Mouse (Mus musculus) heart, embryonic 10.5 days (tissue): ENCODE results near the gene Ldlrad3. TPM values are rescaled to one million over a fixed set of nuclear protein-coding genes. Genes with fewer than 3 reads are reported as not detected.

ENCODE experiments used
- DNase-seq: peaks from one replicate; pipeline ENCODE4 v3.0.0-alpha.2; 2017; ENCODE audit warnings: low spot score
- H3K27ac ChIP-seq: fragments of 300-500 bp; sonication (generic); 2 replicates; pipeline ENCODE4 v1.5.1; 2016; ENCODE audit warnings: mild to moderate bottlenecking
- H3K27me3 ChIP-seq: fragments of 300-500 bp; sonication (generic); 2 replicates; pipeline ENCODE4 v1.6.1; 2016; ENCODE audit warnings: mild to moderate bottlenecking; ENCODE audit not compliant: poor library complexity, insufficient read depth, severe bottlenecking
- H3K36me3 ChIP-seq: fragments of 300-500 bp; sonication (generic); 2 replicates; pipeline ENCODE4 v1.6.1; 2016; ENCODE audit warnings: mild to moderate bottlenecking, moderate library complexity
- H3K4me1 ChIP-seq: fragments of 300-500 bp; sonication (generic); 2 replicates; pipeline ENCODE4 v1.6.1; 2016; ENCODE audit warnings: mild to moderate bottlenecking
- H3K4me3 ChIP-seq: fragments of 300-500 bp; sonication (generic); 2 replicates; pipeline ENCODE4 v1.5.1; 2016; ENCODE audit warnings: mild to moderate bottlenecking, moderate library complexity
- H3K9me3 ChIP-seq: fragments of 300-500 bp; sonication (generic); 2 replicates; pipeline ENCODE4 v1.6.1; 2016; ENCODE audit warnings: mild to moderate bottlenecking, moderate library complexity
- WGBS: fragments of 180-500 bp; shearing (Covaris S2); methylation state at CpG from one replicate; pipeline ENCODE4 v1.1.7; 2016; 5-methylcytosine and 5-hydroxymethylcytosine counted together
- polyA plus RNA-seq: library from polyadenylated mRNA; unstranded; fragments of >200 nt; fragmentation: Nextera tagmentation; extraction: Ambion mirVana; gene quantifications from 2 replicates; pipeline ENCODE4 v1.2.1, GENCODE M21; 2016

Gene Ldlrad3
- polyA plus RNA-seq, 1 experiment from 2014 or later, result 27.5 TPM

DNA sequence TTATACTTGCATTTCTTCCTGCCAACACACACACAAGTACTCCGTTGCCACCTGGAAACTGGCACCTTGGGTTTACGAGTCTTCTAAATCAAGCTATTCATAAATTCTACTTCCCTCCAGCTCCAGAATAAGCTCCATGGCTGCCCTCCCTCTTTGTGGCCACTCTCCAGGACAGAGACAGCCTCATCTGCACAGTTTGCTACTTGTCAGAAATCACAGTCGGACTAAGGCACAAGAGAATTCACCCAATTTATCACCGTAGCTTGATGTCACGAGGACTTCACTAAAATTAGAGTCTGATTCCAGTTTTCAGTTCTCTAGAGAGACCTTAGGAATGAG lies 9.8 kb downstream of the Ldlrad3 start:
- DNase-seq, result no peak
- Histone ChIP-seq H3K27ac (no peak overlapping the region), H3K36me3 (no peaks in the 10 kb centered on the region), H3K4me1 (peaks cover 14% of the 10 kb centered on the region), H3K27me3 (no peaks in the 10 kb centered on the region), H3K4me3 (no peak overlapping the region), H3K9me3 (no peaks in the 10 kb centered on the region)
- WGBS, result 84% methylated on average over 5 of the region's 5 CpGs

DNA sequence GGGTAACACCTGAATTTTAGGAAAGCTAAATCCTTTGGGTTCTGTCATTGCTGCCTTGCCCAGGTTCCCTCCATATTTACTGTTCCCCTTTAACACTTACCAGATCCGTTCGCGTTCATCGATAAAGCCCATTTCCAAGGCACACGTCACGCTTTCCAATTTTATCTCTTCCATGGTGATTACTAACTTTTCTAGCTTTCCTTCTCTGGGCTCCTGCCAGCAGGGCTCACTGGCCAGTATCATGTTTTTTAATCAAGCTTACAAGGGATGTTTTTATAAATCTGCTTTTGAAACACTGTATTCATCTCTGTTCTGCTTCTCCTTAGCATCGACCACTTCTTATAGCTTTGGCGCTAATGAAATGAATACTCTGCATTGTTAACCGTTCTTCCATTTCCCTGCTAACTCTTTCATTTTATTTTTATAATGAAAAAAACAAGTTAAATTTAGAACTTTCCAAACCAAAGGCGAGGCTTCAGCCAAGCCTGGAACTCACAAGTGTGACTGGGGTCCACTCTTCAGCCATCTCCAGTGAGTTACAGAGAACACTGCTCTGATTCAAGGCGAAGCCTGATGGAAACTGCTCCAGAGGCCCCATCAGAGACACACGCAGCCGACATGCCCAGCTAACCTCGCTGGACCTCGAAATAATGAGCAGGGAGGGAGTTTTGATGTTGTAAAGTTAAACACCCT lies 10.3 kb downstream of the Ldlrad3 start:
- Histone ChIP-seq H3K27me3 (no peaks in the 10 kb centered on the region), H3K4me3 (no peak overlapping the region), H3K4me1 (peaks cover 14% of the 10 kb centered on the region), H3K9me3 (no peaks in the 10 kb centered on the region), H3K27ac (no peak overlapping the region), H3K36me3 (no peaks in the 10 kb centered on the region)
- 84% methylated on average over 15 of the region's 15 CpGs for WGBS
- DNase-seq, result no peak

DNA sequence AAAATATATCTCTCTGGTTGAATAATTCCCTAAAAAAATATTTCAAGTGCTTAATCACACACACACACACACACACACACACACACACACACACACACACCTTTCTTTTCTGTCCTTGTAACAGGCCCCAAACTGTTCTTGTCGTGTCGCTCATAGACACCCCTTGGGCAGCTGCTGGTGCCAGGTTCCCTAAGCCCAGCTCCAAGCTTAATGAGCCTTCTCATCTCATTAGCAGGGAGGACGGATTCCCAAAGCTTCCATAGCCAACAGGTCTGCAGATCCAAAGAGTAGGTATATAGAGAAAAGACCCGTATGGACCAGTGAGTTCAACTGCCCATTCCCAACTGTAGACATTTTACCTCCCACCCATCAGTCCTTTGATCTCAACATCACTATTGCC lies 13.7 kb downstream of the Ldlrad3 start:
- H3K9me3 ChIP-seq, result no peaks in the 10 kb centered on the region
- no peaks in the 10 kb centered on the region for H3K36me3 ChIP-seq
- H3K4me3 ChIP-seq, result no peak overlapping the region
- DNase-seq, result no peak
- no peaks in the 10 kb centered on the region for H3K27me3 ChIP-seq
- WGBS, result 80% methylated on average over 4 of the region's 4 CpGs
- peaks cover 13% of the 10 kb centered on the region for H3K4me1 ChIP-seq
- no peak overlapping the region for H3K27ac ChIP-seq

DNA sequence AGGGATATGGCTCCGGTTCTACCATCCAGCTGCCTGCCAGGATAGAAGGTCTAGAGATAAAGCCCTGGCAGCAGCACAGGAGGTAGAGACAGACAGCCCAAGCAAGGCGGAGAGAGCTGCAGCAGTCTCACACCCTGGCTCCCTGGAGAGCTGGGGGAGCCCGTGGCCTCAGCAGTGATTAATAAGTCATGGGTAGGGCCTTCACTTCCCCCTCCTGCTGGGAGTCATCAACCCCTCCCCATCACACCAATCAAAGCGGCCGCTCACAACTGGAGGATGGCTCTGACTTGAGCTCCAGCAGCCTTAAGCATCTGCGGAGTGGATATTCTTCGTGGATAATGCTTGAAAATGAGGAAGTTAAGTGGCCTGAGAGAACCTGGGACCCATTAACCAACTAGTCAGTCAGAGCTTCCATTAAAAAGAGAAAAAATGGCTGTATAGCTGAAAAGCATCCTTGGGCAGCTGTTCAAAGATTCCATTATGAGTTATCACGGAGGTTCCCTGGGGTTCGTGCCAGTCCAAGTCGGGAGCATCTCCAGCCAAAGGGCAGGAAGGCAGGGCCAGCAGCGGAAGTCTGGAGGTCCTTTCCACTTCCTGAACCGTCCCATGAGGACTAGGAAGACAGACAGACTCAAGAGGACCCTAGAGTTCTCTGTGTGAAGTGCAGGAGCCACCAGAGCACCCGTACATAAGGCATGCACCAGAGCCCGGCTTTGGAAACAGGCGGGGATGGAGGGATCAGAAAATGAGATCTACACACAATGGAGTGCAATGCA lies 19.4 kb downstream of the Ldlrad3 start:
- H3K4me3 ChIP-seq, result 0 out of 2 replicates have a peak overlapping the region, but pooled peaks have one; percentile 8
- H3K36me3 ChIP-seq, result no peaks in the 10 kb centered on the region
- WGBS, result 24% methylated on average over 15 of the region's 15 CpGs
- DNase-seq, result no peak
- H3K9me3 ChIP-seq, result no peaks in the 10 kb centered on the region
- H3K27me3 ChIP-seq, result no peaks in the 10 kb centered on the region
- H3K4me1 ChIP-seq, result peaks cover 23% of the 10 kb centered on the region
- H3K27ac ChIP-seq, result peak overlapping the region; percentile 56; the same call in 1 of the 2 replicates

DNA sequence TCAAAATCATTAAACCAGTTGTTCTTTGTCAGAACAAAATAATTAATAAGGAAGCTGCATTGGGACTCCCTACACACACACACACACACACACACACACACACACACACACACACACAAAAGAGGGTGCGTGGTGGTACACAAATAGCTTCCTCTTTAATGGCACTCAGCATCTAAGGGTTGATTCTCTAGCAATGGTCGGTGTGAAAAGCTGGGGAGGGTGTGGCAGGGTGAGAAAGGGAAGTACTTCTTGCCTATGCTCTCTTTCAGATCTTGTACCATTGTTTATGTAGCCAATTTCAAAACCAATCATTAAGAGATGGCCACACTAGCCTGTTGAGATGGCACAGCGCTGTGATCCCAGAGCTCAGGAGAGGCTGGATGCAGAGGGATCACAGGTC lies 23.1 kb downstream of the Ldlrad3 start:
- no peak for DNase-seq
- WGBS, result 83% methylated on average over 3 of the region's 3 CpGs
- Histone ChIP-seq H3K27ac (no peak overlapping the region), H3K9me3 (no peaks in the 10 kb centered on the region), H3K4me1 (peaks cover 23% of the 10 kb centered on the region), H3K36me3 (no peaks in the 10 kb centered on the region), H3K4me3 (no peak overlapping the region), H3K27me3 (no peaks in the 10 kb centered on the region)

DNA sequence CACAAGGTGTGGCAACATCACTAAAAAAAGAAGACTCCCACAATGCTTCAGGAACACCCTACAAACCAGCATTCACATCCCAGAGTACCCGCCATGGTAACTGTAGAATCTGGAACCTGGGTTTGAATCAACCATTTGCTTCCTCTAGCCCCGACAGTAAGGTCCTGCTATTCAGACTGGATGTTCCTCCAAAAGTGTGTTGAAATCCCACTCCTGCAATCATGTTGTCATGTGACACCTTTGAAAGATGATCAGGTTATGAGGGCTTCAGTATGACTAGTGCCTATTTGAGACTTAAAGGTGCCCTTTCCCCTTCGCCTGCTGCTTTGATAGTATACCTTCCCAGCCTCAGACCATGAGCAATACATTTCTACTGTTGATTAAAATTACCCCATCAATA lies 28.6 kb downstream of the Ldlrad3 start:
- WGBS, result 89% methylated on average over 3 of the region's 3 CpGs
- no peaks in the 10 kb centered on the region for H3K9me3 ChIP-seq
- H3K4me3 ChIP-seq, result no peak overlapping the region
- peaks cover 21% of the 10 kb centered on the region for H3K4me1 ChIP-seq
- no peak overlapping the region for H3K27ac ChIP-seq
- no peaks in the 10 kb centered on the region for H3K27me3 ChIP-seq
- no peak for DNase-seq
- H3K36me3 ChIP-seq, result no peaks in the 10 kb centered on the region

DNA sequence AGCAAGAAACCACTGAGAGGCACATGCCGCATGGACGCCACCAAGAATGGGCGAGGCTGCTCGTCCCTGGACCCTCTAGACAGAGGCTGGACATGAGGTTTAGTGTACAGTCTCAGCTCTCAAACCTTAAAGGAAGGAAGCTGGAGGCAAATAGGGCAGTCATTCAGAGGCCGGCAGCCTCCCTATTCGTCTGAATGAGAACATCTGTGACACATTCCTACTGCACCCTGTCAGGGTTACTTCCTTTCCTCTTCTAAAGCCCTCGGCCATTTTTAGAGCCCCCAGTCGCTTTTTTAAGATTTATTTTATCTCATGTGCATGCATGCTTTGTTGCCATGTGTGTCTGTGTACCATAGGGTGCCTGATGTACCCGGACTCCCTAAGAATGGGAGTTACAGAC lies 29.2 kb downstream of the Ldlrad3 start:
- H3K27ac ChIP-seq, result no peak overlapping the region; the same call in 1 of the 2 replicates
- DNase-seq, result no peak
- H3K27me3 ChIP-seq, result no peaks in the 10 kb centered on the region
- H3K4me3 ChIP-seq, result no peak overlapping the region
- H3K4me1 ChIP-seq, result peaks cover 21% of the 10 kb centered on the region
- 71% methylated on average over 9 of the region's 9 CpGs for WGBS
- H3K36me3 ChIP-seq, result no peaks in the 10 kb centered on the region
- no peaks in the 10 kb centered on the region for H3K9me3 ChIP-seq

DNA sequence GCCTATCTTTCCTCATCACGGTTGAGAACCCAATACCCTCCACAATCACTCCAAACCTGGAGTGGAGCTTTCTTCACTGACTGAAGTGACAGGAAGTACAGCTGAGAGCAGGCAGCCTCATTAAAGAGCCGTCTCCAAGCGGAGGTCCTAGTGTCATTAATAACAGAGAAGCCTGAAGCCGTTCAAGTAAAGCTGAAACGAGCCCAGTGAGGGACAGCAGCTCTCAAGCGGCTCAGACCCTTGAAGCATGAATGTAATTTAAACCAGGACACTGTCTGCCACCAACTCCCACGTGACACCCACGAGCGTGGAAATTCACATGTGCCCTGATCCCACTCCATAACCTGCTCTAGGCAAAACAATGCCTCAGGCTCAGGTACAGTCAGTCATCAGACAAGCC lies 29.7 kb downstream of the Ldlrad3 start:
- no peak overlapping the region for H3K4me3 ChIP-seq
- no peak overlapping the region; the same call in 1 of the 2 replicates for H3K27ac ChIP-seq
- H3K36me3 ChIP-seq, result no peaks in the 10 kb centered on the region
- no peaks in the 10 kb centered on the region for H3K27me3 ChIP-seq
- WGBS, result 34% methylated on average over 9 of the region's 9 CpGs
- H3K4me1 ChIP-seq, result peaks cover 26% of the 10 kb centered on the region
- no peaks in the 10 kb centered on the region for H3K9me3 ChIP-seq
- no peak for DNase-seq

DNA sequence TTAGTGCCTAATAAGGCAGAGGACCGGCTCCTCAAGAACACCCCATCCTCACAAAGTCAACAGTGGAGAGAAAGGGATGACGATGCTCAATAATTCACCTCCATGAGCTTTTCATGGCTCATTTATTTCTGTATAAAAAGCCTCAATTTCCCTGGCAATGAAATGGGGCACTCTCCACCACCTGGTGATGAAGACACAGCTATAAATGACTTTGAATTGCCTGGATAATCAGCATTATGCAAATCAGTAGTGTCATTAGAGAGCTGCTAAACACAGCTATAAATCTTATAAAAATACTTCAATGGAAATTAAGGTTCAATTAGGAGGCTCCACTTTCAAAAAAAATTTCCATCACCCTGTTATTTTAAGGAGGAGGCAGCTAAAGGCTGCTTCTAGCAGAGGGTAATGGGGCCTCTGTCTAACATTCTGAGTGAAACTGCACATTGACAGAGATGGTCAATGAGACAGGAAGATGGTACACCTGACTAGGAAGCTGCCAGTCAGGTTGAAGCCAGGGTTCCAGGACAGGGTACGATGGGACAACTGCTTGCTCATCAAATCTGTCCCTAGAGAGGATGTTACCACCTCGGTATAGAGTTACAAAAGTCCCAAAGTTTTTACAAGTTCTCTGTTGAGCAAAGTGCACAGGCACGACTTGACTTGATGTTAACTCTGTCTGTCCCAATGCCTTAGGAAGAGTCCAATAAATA lies 30.7 kb downstream of the Ldlrad3 start:
- H3K27ac ChIP-seq, result no peak overlapping the region
- 72% methylated on average over 5 of the region's 5 CpGs for WGBS
- no peak for DNase-seq
- H3K4me3 ChIP-seq, result no peak overlapping the region
- peaks cover 26% of the 10 kb centered on the region for H3K4me1 ChIP-seq
- H3K36me3 ChIP-seq, result no peaks in the 10 kb centered on the region
- no peaks in the 10 kb centered on the region for H3K9me3 ChIP-seq
- H3K27me3 ChIP-seq, result no peaks in the 10 kb centered on the region

DNA sequence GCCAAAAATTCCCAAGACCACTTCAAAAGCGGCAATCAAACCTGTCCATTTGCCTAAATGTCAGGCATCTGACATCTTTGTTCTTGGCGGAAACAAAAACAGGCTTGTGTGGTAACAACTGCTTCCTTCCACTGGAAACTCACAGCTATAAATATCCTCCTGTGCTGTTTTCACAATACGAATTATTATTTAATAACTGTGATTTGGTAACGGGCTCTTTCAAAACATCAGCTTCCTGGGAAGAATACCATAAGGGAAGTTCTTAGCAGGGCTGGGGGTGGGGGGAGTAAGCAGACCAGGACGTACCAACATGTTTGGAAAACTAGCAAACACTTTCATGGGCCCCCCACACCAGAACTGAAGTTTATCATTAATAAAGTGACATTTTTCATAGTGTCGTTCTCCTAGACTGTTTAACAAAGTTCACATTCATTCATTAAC lies 31.4 kb downstream of the Ldlrad3 start:
- 70% methylated on average over 6 of the region's 6 CpGs for WGBS
- DNase-seq, result no peak

DNA sequence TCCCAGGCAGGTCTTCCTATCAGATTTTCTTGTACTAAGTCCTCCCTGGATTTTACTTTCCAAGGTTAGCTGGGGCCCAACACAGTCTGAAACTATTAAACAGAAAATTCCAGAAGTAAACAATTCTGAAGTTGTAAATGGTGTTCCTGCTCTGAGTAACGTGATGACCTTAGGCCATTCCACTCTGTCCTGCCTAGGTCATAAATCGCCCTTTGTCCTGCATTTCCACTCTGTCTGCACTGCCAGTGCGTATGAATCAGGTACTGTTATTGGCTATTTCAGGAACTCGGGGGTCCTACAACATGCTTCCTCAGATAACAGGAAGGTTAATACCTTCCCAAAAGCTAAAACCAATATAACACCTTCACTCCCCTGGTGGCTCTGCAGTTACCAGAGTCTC lies 31.9 kb downstream of the Ldlrad3 start:
- Histone ChIP-seq H3K4me1 (peaks cover 26% of the 10 kb centered on the region), H3K27ac (no peak overlapping the region), H3K9me3 (no peaks in the 10 kb centered on the region), H3K36me3 (no peaks in the 10 kb centered on the region), H3K4me3 (no peak overlapping the region), H3K27me3 (no peaks in the 10 kb centered on the region)
- DNase-seq, result no peak
- 65% methylated on average over 4 of the region's 4 CpGs for WGBS

More for the DNA sequence above, 31.4 kb downstream of the Ldlrad3 start:
- Histone ChIP-seq H3K4me3 (no peak overlapping the region), H3K36me3 (no peaks in the 10 kb centered on the region), H3K27ac (no peak overlapping the region), H3K27me3 (no peaks in the 10 kb centered on the region), H3K9me3 (no peaks in the 10 kb centered on the region), H3K4me1 (peaks cover 26% of the 10 kb centered on the region)

DNA sequence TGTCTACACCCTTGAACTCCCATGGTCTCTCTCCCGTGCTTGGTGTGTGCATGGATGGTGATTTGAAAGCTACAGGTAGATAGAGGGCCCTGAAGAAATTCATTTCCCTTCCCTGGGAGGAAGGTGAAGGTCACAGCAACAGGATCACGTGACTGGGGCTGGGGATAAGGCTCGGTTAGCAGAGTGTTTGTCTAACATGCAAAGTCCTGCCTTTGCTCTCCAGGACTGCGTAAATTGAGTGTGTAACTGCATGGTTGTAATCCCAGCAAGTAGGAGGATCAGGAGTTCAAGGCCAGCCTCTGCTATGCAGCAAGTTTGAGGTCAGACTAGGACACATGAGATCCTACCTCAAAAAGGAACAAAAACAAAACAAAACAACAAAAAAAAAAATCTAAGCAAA lies 32.7 kb downstream of the Ldlrad3 start:
- DNase-seq, result no peak
- WGBS, result 76% methylated on average over 4 of the region's 4 CpGs
- no peaks in the 10 kb centered on the region for H3K27me3 ChIP-seq
- H3K4me3 ChIP-seq, result no peak overlapping the region
- no peaks in the 10 kb centered on the region for H3K36me3 ChIP-seq
- no peaks in the 10 kb centered on the region for H3K9me3 ChIP-seq
- H3K4me1 ChIP-seq, result peaks cover 26% of the 10 kb centered on the region
- H3K27ac ChIP-seq, result no peak overlapping the region

DNA sequence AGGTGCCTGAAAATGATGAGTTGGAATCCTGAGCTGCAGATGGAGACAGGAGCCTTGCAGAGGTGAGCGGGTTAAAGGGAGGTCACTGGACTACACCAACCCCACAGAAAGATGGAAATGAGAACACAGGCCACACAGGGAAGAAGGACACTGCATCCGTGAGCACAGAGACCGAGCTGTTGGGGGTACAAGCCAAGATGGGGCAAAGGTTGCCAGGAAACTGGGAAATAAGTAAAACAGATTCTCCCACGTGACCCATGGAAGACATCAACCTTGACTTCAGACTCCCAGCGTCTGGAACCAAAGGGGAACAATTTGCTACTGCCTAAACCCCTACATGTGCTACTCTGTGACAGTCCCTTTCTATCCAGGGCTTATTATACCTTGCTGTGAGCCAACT lies 33.3 kb downstream of the Ldlrad3 start:
- no peak overlapping the region for H3K4me3 ChIP-seq
- no peaks in the 10 kb centered on the region for H3K9me3 ChIP-seq
- WGBS, result 83% methylated on average over 5 of the region's 5 CpGs
- no peaks in the 10 kb centered on the region for H3K27me3 ChIP-seq
- no peak overlapping the region for H3K27ac ChIP-seq
- DNase-seq, result no peak
- peaks cover 26% of the 10 kb centered on the region for H3K4me1 ChIP-seq
- no peaks in the 10 kb centered on the region for H3K36me3 ChIP-seq
